Mouse (Mus musculus) liver, embryonic 13.5 days (tissue): ENCODE data around the gene Zfp110. TPM values are rescaled to one million over a fixed set of nuclear protein-coding genes. Genes with fewer than 3 reads are reported as not detected.

ENCODE experiments used
- polyA plus RNA-seq: library from polyadenylated mRNA; unstranded; fragments of >200 nt; fragmentation: Nextera tagmentation; extraction: Ambion mirVana; gene quantifications from 2 replicates; pipeline ENCODE4 v1.2.1, GENCODE M21; 2015

Zfp110 gene
- polyA plus RNA-seq, 1 experiment from 2014 or later = 11.7 TPM

Other genes with a start within 250 kb of the Zfp110 start
- not detected in 2 replicates for gene Vmn2r53, start 226.0 kb upstream of the Zfp110 start, polyA plus RNA-seq
- gene Vmn2r54, start 194.4 kb upstream of the Zfp110 start, polyA plus RNA-seq = not detected in 2 replicates
- not detected in 2 replicates for gene Vmn2r55, start 149.8 kb upstream of the Zfp110 start, polyA plus RNA-seq
- gene Vmn2r56, start 99.8 kb upstream of the Zfp110 start, polyA plus RNA-seq = not detected in 2 replicates
- 0.48 and 0.75 TPM in 2 replicates for gene Zscan18, start 31.1 kb upstream of the Zfp110 start, polyA plus RNA-seq
- gene Zfp329, start 15.9 kb upstream of the Zfp110 start, polyA plus RNA-seq = 2.6 and 3.0 TPM in 2 replicates
- gene Zfp128, start 46.4 kb downstream of the Zfp110 start, polyA plus RNA-seq = 0.66 TPM in 2 replicates
- 4.6 and 5.5 TPM in 2 replicates for gene Zscan22, start 63.1 kb downstream of the Zfp110 start, polyA plus RNA-seq
- 724 and 893 TPM in 2 replicates for gene Rps5, start 87.5 kb downstream of the Zfp110 start, polyA plus RNA-seq
- 0.16 and 0.24 TPM in 2 replicates for gene Rnf225, start 92.7 kb downstream of the Zfp110 start, polyA plus RNA-seq
- 3.3 and 3.6 TPM in 2 replicates for gene Zfp324, start 131.1 kb downstream of the Zfp110 start, polyA plus RNA-seq
- 2.9 and 3.6 TPM in 2 replicates for gene Zfp446, start 143.1 kb downstream of the Zfp110 start, polyA plus RNA-seq
- gene Slc27a5, start 163.4 kb downstream of the Zfp110 start, polyA plus RNA-seq = 4.5 and 4.9 TPM in 2 replicates
- 92.3 and 102 TPM in 2 replicates for gene Trim28, start 164.4 kb downstream of the Zfp110 start, polyA plus RNA-seq
- 14.4 and 17.3 TPM in 2 replicates for gene Zbtb45, start 175.3 kb downstream of the Zfp110 start, polyA plus RNA-seq
- 127 and 130 TPM in 2 replicates for gene Chmp2a, start 200.0 kb downstream of the Zfp110 start, polyA plus RNA-seq
- 70.0 and 80.8 TPM in 2 replicates for gene Ube2m, start 203.5 kb downstream of the Zfp110 start, polyA plus RNA-seq
- gene Mzf1, start 220.0 kb downstream of the Zfp110 start, polyA plus RNA-seq = 0.45 and 0.52 TPM in 2 replicates